Mouse (Mus musculus) olfactory bulb, adult 2 months (tissue): Measurements from ENCODE around the gene Mccc1. TPM values are rescaled to one million over a fixed set of nuclear protein-coding genes. Genes with fewer than 3 reads are reported as not detected.

Experiments
- H3K27ac ChIP-seq: fragments of 200-500 bp; 2 replicates; pipeline ENCODE4 v1.5.1; 2012; ENCODE audit warnings: low read depth, low read length; ENCODE audit not compliant: insufficient read depth
- H3K4me1 ChIP-seq: fragments of 200-500 bp; 2 replicates; pipeline ENCODE4 v1.6.1; 2012; ENCODE audit warnings: low read length; ENCODE audit not compliant: control insufficient read depth, insufficient read depth
- H3K4me3 ChIP-seq: fragments of 200-500 bp; 2 replicates; pipeline ENCODE4 v1.5.1; 2012; ENCODE audit warnings: mild to moderate bottlenecking, low read depth, low read length, moderate library complexity; ENCODE audit not compliant: insufficient read depth
- CTCF ChIP-seq: fragments of 200-500 bp; IDR thresholded peaks from 2 replicates; pipeline ENCODE4 v1.5.1; 2012; ENCODE audit warnings: low read depth, mild to moderate bottlenecking, low read length, moderate library complexity; ENCODE audit not compliant: insufficient read depth
- POLR2A ChIP-seq: fragments of 200-500 bp; IDR thresholded peaks from 2 replicates; pipeline ENCODE4 v1.6.1; 2012; ENCODE audit warnings: mild to moderate bottlenecking, low read depth, low read length, moderate library complexity; ENCODE audit not compliant: insufficient read depth
- WGBS: fragments of 180-500 bp; shearing (Covaris S2); methylation state at CpG from one replicate; pipeline ENCODE4 v1.1.7; 2018; 5-methylcytosine and 5-hydroxymethylcytosine counted together
- polyA plus RNA-seq: library from polyadenylated mRNA; stranded (reverse); fragments of >200 nt; gene quantifications from 2 replicates; pipeline ENCODE4 v1.2.4, GENCODE M21; 2012; ENCODE audit warnings: low replicate concordance; ENCODE audit not compliant: missing spikeins, insufficient read depth, insufficient read length

The Mccc1 gene
- polyA plus RNA-seq, 1 experiment: not detected

DNA sequence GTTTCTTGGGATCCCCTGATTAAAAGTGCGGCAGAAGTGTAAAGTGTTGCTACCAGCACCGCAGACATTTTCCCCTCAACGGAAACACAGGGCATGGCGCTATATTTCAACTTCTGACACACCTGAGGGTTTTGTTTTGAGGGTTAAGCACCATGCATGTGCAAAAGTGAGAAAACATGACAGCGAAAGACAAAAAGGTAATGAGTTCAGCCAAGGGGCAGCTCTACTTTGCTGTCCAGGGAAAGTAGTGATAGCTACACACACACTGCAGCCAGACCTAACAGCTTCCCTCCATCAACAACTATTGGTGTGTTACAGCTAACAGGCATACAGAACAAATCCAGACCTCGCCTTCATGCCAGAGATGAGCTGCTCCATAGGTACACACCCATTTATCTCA, 46.7 kb downstream of the Mccc1 start:
- 90% methylated on average over 6 of the region's 6 CpGs for WGBS
- H3K27ac ChIP-seq: no peak overlapping the region
- H3K4me3 ChIP-seq: no peak overlapping the region
- no peaks in the 10 kb centered on the region for H3K4me1 ChIP-seq
- TF ChIP-seq CTCF: no peak
- no peak for TF ChIP-seq POLR2A

DNA sequence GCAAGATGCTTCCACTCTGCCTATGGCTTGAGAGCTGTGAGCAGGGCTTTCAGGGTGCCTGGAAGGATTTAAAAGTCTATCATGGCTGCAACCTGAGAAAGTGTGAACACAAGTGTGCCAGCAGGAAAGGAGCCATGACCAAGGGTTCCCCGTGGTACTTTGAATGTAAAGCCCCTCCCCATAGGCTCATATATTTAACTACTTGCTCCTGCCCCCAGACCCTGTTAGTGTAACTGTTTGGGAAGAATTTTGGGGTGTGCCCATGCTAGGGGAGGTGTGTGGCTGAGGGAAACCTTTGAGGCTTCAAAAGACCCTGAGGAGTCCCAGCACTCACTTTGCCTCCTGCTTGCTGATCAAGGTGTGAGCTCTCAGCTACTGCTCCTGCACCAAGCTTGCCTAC, 47.3 kb downstream of the Mccc1 start:
- Histone ChIP-seq H3K4me1 (no peaks in the 10 kb centered on the region), H3K27ac (no peak overlapping the region), H3K4me3 (no peak overlapping the region)
- 84% methylated on average over 1 of the region's 1 CpGs for WGBS
- TF ChIP-seq CTCF (no peak), POLR2A (no peak)

DNA sequence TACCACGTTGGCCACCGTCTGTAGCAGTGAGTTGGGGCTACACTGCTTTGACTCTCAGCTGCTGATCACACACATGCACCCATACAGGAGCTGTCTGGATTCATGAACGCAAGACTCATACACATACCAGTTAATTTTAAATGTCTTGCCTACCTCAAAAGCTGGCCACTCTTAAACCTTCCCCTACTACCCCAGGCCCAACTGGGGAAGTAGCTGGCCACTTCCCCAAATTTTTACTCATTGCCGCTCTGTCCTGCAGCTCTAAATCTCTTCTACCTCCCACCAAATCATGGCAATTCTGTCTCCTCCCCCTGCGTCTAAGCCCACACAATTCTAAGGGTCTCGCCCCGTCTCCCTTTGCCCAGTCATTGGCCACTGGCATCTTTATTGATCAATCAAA, 52.3 kb downstream of the Mccc1 start:
- TF ChIP-seq CTCF: no peak
- TF ChIP-seq POLR2A: no peak
- 93% methylated on average over 7 of the region's 7 CpGs for WGBS
- H3K4me3 ChIP-seq: no peak overlapping the region
- no peak overlapping the region for H3K27ac ChIP-seq
- H3K4me1 ChIP-seq: no peaks in the 10 kb centered on the region

DNA sequence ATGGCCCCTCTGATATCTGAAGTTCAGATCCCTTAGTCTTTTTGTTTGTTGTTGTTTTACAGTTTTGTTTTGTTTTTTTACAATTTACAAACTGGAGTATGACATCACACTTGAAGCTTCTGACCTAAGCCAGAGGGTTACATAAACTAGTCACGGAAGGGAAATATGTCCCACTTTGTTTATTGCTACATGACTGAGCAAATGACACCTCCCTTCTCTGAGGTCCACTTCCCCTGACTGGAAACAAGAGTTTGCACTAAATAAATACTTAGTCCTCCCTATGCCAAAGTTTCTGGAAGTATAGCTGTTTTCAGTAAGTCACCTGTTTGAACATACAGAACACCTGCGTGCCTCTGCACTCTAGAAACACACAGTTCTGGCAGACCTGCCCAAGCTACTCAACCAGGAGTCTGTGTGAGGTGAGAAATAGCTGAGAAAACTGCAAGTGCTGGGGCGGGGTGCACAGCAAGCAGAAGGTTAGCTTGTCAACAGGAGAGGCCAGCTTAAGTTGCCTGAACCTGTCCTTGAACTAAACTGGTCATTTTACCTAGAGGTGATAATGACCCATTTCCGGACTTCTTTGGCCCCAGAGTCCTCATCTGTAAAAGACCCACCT, 59.9 kb downstream of the Mccc1 start:
- Histone ChIP-seq H3K4me3 (no peak overlapping the region), H3K4me1 (no peaks in the 10 kb centered on the region), H3K27ac (no peak overlapping the region)
- 93% methylated on average over 4 of the region's 4 CpGs for WGBS
- TF ChIP-seq POLR2A (no peak), CTCF (no peak)

DNA sequence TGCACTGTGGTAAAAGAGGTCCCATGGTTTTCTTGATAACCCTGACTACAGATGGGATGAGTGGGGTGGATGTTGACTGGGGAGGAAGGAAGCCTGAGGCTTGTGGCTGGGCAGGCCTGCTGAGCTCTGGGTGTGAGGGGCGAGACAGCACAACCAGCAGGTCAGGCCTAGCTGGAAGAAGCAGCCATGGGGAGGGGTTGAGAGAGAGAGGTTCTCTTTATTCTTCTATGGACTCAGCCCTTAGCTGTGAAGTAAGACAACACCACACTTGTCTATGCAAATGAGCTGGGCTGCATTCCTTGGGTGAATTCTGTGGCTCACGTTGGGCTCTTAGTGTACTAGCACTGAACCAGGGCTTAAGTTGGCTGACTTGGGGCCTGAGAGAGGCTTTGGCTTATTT, 60.4 kb downstream of the Mccc1 start:
- Histone ChIP-seq H3K4me3 (no peak overlapping the region), H3K27ac (no peak overlapping the region), H3K4me1 (no peaks in the 10 kb centered on the region)
- TF ChIP-seq POLR2A (no peak), CTCF (no peak)
- 49% methylated on average over 2 of the region's 2 CpGs for WGBS

DNA sequence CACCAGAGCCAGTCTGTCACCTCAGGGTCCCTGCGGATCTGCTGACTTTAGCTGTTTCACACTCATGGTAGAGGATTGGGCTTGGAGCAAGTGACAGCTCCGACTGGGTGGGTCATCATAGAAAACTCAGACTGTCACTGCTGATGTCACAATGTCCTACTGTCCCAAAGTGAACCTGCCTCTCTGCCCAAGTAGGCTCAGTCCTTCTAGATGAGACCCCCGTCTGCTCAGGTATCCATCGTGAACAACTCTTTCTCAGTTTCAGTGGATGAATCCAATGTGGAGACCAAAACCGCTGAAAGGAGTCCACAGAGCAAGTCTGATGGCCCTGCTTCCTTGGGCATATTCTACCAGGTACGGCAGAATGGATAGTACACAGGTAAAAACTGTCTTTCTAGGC, 63.1 kb downstream of the Mccc1 start, which contains the start of gene Dcun1d1:
Dcun1d1 (minus strand) TSS at position 101 of the 400 bp plus-strand sequence.
- no peak within 1 kb of the TSS for H3K27ac ChIP-seq
- no peak within 1 kb of the TSS for H3K4me3 ChIP-seq
- peaks cover 2% of the 10 kb centered on the region for H3K4me1 ChIP-seq
- TF ChIP-seq CTCF: no peak
- no peak for TF ChIP-seq POLR2A
- WGBS: 95% methylated on average over 6 of the region's 6 CpGs

DNA sequence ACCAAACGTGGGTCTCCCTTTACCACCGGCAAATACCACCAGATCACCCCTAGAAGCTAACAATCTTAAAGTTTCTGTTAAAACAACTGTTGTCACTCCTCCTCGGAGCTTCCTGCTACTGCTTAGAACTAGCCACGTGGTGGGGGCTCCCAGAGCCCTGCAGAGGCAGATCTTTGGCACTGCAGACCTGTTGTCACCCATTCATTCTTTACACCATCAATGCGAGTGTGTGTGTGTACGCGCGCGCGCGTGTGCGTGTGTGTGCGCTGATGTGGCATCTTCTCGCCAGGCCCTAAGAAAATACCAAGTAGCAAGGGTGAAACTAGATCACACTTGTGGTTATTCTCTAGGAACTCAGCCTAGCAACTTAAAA, 67.1 kb downstream of the Mccc1 start:
- WGBS: 1% methylated on average over 14 of the region's 14 CpGs
- TF ChIP-seq CTCF (no peak), POLR2A (no peak)
- H3K4me1 ChIP-seq: peaks cover 5% of the 10 kb centered on the region

DNA sequence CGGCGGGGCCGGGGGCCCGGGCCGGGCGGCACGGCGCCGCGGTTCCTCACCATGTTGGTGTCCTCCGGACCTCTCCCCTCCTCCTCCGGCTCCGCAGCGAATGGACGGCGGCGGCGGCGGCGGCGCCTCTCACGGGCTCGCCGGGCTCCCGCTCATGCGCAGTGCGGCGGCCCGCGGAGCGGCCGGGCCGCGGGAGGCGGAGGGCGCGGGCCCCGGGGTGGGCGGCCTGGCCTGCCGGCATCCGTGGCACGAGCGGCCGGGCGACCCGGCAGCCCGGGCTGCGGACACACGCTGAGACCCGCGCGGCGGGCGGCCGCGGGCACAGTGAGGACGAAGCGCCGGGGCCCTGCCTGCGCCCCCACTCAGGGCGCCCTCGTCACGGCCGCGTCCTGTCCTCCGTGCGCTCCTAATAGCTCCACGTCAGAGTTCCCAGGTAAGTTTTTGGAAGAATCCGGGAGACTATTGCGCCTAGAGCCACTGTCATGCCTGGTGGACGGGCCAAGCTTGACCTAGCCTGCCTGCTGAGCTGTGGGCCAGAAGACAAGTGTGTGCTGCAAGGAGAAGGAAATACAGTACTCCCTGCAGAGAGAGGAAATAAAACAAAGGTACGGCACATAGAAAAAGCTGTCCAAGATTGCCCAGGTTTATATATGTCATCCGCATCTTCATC, 67.6 kb downstream of the Mccc1 start:
- TF ChIP-seq POLR2A (0 out of 2 replicates have a peak, but pooled peaks have one; percentile 19), CTCF (no peak)
- Histone ChIP-seq H3K27ac (peak overlapping the region; percentile 34), H3K4me3 (peak overlapping the region; percentile 99), H3K4me1 (peaks cover 5% of the 10 kb centered on the region)
- WGBS: under 1% methylated on average over 72 of the region's 73 CpGs

More for the DNA sequence above, 67.1 kb downstream of the Mccc1 start:
- Histone ChIP-seq H3K4me3 (peak overlapping the region; percentile 99), H3K27ac (no peak overlapping the region)

DNA sequence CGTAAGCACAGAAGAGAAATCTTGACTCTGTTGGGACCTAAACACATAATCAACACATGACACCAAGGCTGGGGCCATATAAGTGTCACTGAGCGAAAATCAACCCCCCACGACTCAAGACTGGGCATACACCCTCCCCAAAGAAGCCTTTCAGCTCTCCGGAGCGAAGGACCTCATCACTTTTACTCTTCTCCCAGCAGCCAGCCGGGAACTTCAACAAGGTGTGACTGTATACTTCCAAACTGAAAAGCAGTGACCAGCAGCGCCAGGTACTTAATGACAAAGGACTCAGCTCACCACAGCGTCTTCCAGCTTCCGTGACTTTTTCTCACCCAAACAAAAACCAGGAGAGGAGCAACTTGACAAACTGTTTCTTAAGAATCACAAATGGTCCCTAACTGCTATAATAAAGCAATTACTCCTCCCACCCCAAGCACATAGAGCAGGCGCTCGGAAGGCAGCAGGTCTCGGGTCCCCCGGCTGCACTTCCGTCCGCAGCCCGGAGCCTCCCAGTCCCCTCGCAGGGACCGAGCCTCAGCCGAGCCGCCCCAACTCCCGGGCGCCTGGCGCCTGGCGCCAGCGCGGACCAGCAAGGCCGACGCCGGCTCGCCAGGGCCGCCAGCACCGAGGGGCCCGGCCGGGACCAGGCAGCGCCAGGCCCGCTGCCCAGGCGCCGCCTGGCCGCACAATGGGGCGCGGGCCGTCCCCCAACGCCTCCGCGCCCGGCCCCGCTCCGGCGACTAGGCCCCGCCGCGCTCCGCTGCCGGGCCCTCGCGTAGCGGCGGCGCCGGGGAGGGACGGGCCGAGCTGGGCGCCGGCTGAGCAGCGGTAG, 68.4 kb downstream of the Mccc1 start:
- TF ChIP-seq CTCF (no peak), POLR2A (no peak)
- peaks cover 5% of the 10 kb centered on the region for H3K4me1 ChIP-seq
- 2% methylated on average over 65 of the region's 65 CpGs for whole genome bisulfite sequencing
- peak overlapping the region; percentile 34 for H3K27ac ChIP-seq
- peak overlapping the region; percentile 99 for H3K4me3 ChIP-seq

DNA sequence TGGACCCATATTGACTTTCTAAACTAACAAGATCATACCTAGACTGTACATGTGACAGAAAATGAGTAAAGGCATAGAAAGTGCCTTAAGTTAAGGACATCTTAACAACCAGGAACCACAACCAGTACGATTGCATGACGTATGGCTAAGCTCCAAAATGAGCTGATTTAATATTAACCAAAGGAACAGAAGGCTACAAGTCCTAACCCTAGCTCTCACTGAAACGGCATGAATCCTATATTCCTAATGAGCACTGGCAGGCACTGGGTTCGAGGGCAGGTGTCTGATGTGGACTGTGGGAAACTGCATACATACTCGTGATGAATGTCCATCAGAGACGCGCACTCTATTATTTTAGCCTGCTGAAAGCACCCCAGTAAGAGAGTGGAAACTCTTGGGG, 69.1 kb downstream of the Mccc1 start:
- H3K27ac ChIP-seq: no peak overlapping the region
- peaks cover 5% of the 10 kb centered on the region for H3K4me1 ChIP-seq
- TF ChIP-seq POLR2A (no peak), CTCF (no peak)
- no peak overlapping the region for H3K4me3 ChIP-seq
- 20% methylated on average over 7 of the region's 7 CpGs for WGBS
